Mouse (Mus musculus): ENCODE results near the gene Phactr4.

The Phactr4 gene

DNA sequence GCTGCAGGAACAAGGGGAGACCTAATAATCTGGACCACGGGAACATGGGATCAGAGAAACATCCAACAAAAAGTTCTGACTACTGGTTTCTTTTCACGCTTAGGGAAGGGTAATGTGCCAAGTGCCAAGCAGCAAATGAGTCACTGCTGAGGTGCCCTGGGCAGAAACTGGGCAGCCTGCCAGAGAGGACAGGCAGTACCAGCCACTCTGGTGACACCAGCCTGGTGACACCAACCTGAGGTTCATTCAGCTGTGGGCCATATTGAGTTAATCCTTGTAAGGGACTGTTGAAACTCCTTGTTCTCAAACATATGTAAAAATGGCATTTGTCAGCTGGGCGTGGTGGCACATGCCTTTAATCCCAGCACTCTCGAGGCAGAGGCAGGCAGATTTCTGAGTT lies 67.7 kb downstream of the Phactr4 start:
- no peaks in the 10 kb centered on the region for H3K27me3 ChIP-seq (ENCODE audit: insufficient read depth, low read length)
- H3K36me3 ChIP-seq (ENCODE audit: insufficient read depth, low read length) = peaks cover 51% of the 10 kb centered on the region
- TF ChIP-seq CTCF (conservative IDR thresholded peaks at IDR 0.05; ENCODE audit: low read length) (no peak), NANOG (IDR thresholded peaks at IDR 0.05; ENCODE audit: borderline replicate concordance, low read length) (no peak), POU5F1 (IDR thresholded peaks at IDR 0.05; ENCODE audit: borderline replicate concordance, low read length) (no peak)
- peaks cover 59% of the 10 kb centered on the region for H3K4me1 ChIP-seq (replicated peaks; ENCODE audit: low read depth, low read length)
- H3K9me3 ChIP-seq (ENCODE audit: low read length) = no peaks in the 10 kb centered on the region
- peak overlapping the region; percentile 99 for H3K4me3 ChIP-seq (replicated peaks; ENCODE audit: low read length)

- TF ChIP-seq POU5F1 (IDR thresholded peaks at IDR 0.05; ENCODE audit: borderline replicate concordance, low read length) (no peak), NANOG (IDR thresholded peaks at IDR 0.05; ENCODE audit: borderline replicate concordance, low read length) (no peak), CTCF (conservative IDR thresholded peaks at IDR 0.05; ENCODE audit: low read length) (no peak)
- Histone ChIP-seq H3K27me3 (ENCODE audit: insufficient read depth, low read length) (no peaks in the 10 kb centered on the region), H3K9me3 (ENCODE audit: low read length) (no peaks in the 10 kb centered on the region), H3K4me3 (replicated peaks; ENCODE audit: low read length) (peak within 1 kb of the TSS; percentile 99), H3K36me3 (ENCODE audit: insufficient read depth, low read length) (peaks cover 46% of the 10 kb centered on the region), H3K4me1 (replicated peaks; ENCODE audit: low read depth, low read length) (peaks cover 56% of the 10 kb centered on the region)
Observed at GRCm38 (mm10) chr4:132353481-132353885, 68.8 kb downstream of the Phactr4 start, which contains the start of gene Rcc1. Gene Rcc1, minus strand, starts transcription at chr4:132353605.

DNA sequence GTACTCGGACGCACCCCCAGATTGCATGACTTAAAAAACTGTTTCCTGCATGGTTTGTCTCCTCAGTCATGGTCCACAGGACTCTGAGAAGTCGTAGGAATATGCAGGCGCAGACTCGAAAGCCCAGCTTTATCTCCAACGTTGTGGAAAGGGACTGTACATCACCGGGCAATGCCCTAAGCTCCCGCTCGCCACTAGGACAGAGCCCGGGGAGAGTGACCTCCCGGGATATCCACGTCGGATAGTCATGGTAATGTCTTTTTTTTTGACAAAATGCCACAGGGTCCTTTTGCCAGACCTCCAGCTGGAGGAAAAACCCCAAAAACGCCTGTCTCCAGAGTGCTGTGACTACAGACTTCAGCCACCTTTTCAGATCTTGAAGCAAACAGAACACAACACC lies 69.5 kb downstream of the Phactr4 start:
- Histone ChIP-seq H3K4me3 (replicated peaks; ENCODE audit: low read length) (peak overlapping the region; percentile 99), H3K4me1 (replicated peaks; ENCODE audit: low read depth, low read length) (peaks cover 55% of the 10 kb centered on the region), H3K27me3 (ENCODE audit: insufficient read depth, low read length) (no peaks in the 10 kb centered on the region), H3K9me3 (ENCODE audit: low read length) (no peaks in the 10 kb centered on the region), H3K36me3 (ENCODE audit: insufficient read depth, low read length) (peaks cover 43% of the 10 kb centered on the region)
- TF ChIP-seq POU5F1 (IDR thresholded peaks at IDR 0.05; ENCODE audit: borderline replicate concordance, low read length) = no peak
- no peak for TF ChIP-seq CTCF (conservative IDR thresholded peaks at IDR 0.05; ENCODE audit: low read length)
- TF ChIP-seq NANOG (IDR thresholded peaks at IDR 0.05; ENCODE audit: borderline replicate concordance, low read length) = no peak

GRCm38 (mm10) chr4:132351401-132351800 lies 70.9 kb downstream of the Phactr4 start:
- peaks cover 50% of the 10 kb centered on the region for H3K4me1 ChIP-seq (replicated peaks; ENCODE audit: low read depth, low read length)
- peak overlapping the region; percentile 99 for H3K4me3 ChIP-seq (replicated peaks; ENCODE audit: low read length)
- H3K27me3 ChIP-seq (ENCODE audit: insufficient read depth, low read length) = no peaks in the 10 kb centered on the region
- H3K9me3 ChIP-seq (ENCODE audit: low read length) = no peaks in the 10 kb centered on the region
- peaks cover 41% of the 10 kb centered on the region for H3K36me3 ChIP-seq (ENCODE audit: insufficient read depth, low read length)
- no peak for TF ChIP-seq CTCF (conservative IDR thresholded peaks at IDR 0.05; ENCODE audit: low read length)
- no peak for TF ChIP-seq NANOG (IDR thresholded peaks at IDR 0.05; ENCODE audit: borderline replicate concordance, low read length)
- no peak for TF ChIP-seq POU5F1 (IDR thresholded peaks at IDR 0.05; ENCODE audit: borderline replicate concordance, low read length)

DNA sequence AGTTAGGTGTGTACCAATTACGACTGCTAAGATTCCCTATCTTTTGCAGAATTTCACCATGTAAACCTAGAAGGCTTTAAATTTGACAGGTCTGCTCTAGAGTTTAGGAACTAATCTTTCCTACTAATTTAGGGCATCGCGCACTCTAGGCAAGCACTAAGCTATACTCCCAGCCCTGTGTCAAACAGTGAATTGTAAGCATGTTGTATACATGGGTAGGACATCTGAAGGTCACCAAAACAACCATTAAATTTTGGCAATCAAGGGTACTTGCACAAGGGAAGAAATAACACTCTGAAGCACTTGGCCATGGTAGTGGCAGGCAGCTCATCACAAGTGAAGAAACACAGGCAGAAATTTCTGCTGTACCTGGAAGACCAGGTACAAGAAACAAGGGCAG lies 71.4 kb downstream of the Phactr4 start:
- Histone ChIP-seq H3K9me3 (ENCODE audit: low read length) (no peaks in the 10 kb centered on the region), H3K4me1 (replicated peaks; ENCODE audit: low read depth, low read length) (peaks cover 50% of the 10 kb centered on the region), H3K4me3 (replicated peaks; ENCODE audit: low read length) (no peak overlapping the region), H3K36me3 (ENCODE audit: insufficient read depth, low read length) (peaks cover 43% of the 10 kb centered on the region), H3K27me3 (ENCODE audit: insufficient read depth, low read length) (no peaks in the 10 kb centered on the region)
- TF ChIP-seq POU5F1 (IDR thresholded peaks at IDR 0.05; ENCODE audit: borderline replicate concordance, low read length) (no peak), NANOG (IDR thresholded peaks at IDR 0.05; ENCODE audit: borderline replicate concordance, low read length) (no peak; the same call in 1 of the 2 replicates), CTCF (conservative IDR thresholded peaks at IDR 0.05; ENCODE audit: low read length) (no peak)

DNA sequence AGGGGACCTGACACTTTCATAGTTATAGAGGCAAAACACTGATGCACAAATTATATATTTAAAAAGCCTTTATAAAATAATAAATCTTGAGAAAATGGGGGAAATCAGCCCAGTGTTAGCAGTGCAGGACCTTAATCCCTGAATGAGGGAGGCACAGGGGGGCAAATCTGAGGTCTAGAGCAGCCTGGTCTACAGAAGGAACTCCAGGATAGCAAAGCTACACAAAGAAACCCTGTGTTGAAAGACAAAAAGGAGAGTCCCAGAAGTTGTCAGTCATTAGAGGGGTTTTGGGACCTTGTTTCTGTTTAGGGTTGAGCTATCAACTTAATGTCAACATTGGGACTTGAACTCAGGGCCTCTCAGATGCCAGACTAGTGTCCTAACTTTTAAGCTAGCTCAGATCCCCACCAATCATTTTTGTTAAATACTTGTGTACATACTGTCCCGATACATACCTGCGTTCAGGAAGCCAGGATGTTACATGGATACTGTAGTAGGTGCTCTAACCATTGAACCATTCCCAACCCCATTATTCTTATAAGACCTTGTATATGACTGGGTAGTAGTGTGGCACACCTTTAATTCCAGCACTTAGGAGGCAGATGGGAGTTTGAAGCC lies 72.1 kb downstream of the Phactr4 start:
- Histone ChIP-seq H3K27me3 (ENCODE audit: insufficient read depth, low read length) (no peaks in the 10 kb centered on the region), H3K4me1 (replicated peaks; ENCODE audit: low read depth, low read length) (peaks cover 46% of the 10 kb centered on the region), H3K36me3 (ENCODE audit: insufficient read depth, low read length) (peaks cover 43% of the 10 kb centered on the region), H3K9me3 (ENCODE audit: low read length) (no peaks in the 10 kb centered on the region), H3K4me3 (replicated peaks; ENCODE audit: low read length) (no peak overlapping the region)
- no peak; the same call in 1 of the 2 replicates for TF ChIP-seq CTCF (conservative IDR thresholded peaks at IDR 0.05; ENCODE audit: low read length)
- no peak for TF ChIP-seq POU5F1 (IDR thresholded peaks at IDR 0.05; ENCODE audit: borderline replicate concordance, low read length)
- TF ChIP-seq NANOG (IDR thresholded peaks at IDR 0.05; ENCODE audit: borderline replicate concordance, low read length) = no peak

GRCm38 (mm10) chr4:132349495-132350122 lies 72.7 kb downstream of the Phactr4 start:
- no peak for TF ChIP-seq POU5F1 (IDR thresholded peaks at IDR 0.05; ENCODE audit: borderline replicate concordance, low read length)
- peak; percentile 15; the same call in 1 of the 2 replicates for TF ChIP-seq CTCF (conservative IDR thresholded peaks at IDR 0.05; ENCODE audit: low read length)
- no peak overlapping the region for H3K4me3 ChIP-seq (replicated peaks; ENCODE audit: low read length)
- H3K36me3 ChIP-seq (ENCODE audit: insufficient read depth, low read length) = peaks cover 43% of the 10 kb centered on the region
- no peaks in the 10 kb centered on the region for H3K27me3 ChIP-seq (ENCODE audit: insufficient read depth, low read length)
- peaks cover 46% of the 10 kb centered on the region for H3K4me1 ChIP-seq (replicated peaks; ENCODE audit: low read depth, low read length)
- no peaks in the 10 kb centered on the region for H3K9me3 ChIP-seq (ENCODE audit: low read length)

GRCm38 (mm10) chr4:132346661-132347060 lies 75.6 kb downstream of the Phactr4 start:
- H3K4me1 ChIP-seq (replicated peaks; ENCODE audit: low read depth, low read length) = peaks cover 67% of the 10 kb centered on the region
- no peaks in the 10 kb centered on the region for H3K9me3 ChIP-seq (ENCODE audit: low read length)
- TF ChIP-seq CTCF (conservative IDR thresholded peaks at IDR 0.05; ENCODE audit: low read length) (peak; percentile 11; the same call in 1 of the 2 replicates), NANOG (IDR thresholded peaks at IDR 0.05; ENCODE audit: borderline replicate concordance, low read length) (no peak)
- no peak overlapping the region for H3K4me3 ChIP-seq (replicated peaks; ENCODE audit: low read length)
- peaks cover 50% of the 10 kb centered on the region for H3K36me3 ChIP-seq (ENCODE audit: insufficient read depth, low read length)
- H3K27me3 ChIP-seq (ENCODE audit: insufficient read depth, low read length) = no peaks in the 10 kb centered on the region
